Mouse (Mus musculus): Measurements from ENCODE around the gene Sema3b.
A peak's percentile ranks its signal among the peaks of the same experiment; 100 is the strongest.

The Sema3b gene

DNA sequence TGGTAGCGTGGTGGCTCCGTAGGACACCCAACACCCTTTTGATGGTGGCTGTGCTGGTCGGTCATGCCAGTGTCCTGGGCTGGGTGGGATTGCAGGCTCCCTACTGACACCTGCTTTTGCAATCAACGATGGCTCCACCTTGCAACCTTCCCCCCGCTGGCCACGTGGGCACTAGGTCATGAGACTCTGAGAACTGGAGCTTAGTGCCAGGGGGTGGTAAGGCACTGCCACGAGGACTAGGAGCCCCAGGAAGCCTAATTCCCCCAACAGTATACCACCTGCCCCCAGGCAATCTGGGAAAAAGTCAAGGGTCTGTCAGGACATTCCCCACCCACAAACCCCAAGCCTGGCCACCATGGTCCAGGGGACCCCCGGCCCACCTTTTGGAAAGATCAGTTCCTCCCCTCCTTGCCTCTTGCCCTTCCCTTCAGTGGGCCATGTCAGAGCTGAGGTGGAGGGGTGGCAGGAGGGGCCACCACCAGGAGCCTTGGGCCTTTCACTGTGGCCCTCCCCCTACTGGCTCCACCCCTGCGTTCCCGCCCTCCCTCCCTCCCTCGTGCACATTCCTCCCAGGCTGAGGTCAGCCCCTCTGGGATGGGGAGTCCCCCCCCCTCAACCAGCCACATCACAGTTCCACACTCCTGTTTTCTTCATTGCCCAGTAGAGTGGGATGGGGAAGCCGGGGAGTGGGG is at the start of gene Sema3b:
Gene Sema3b (minus strand): TSS at position 489 of the 692 bp plus-strand sequence.
- peak; percentile 96 for DNase-seq

DNA sequence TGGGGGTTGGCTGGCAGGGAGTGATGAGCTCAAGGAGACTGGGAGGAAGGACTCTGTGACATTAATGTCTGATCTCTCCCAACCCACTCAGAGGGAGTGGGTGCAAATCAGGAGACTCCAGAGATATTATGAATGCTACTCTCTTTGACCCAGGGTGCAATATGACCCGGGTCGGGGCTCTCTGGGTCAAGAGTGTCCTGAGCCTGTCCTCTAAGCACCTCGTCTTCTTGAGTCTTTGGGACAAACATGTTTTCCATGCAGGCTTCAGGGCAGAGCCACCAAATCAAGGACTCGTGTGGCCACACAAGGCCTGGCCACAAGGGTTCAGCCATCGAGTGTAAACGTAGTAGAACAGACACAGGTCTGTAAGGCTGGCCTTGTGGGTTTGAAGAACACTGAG is 49.1 kb upstream of the Sema3b start:
- DNase-seq: no peak

DNA sequence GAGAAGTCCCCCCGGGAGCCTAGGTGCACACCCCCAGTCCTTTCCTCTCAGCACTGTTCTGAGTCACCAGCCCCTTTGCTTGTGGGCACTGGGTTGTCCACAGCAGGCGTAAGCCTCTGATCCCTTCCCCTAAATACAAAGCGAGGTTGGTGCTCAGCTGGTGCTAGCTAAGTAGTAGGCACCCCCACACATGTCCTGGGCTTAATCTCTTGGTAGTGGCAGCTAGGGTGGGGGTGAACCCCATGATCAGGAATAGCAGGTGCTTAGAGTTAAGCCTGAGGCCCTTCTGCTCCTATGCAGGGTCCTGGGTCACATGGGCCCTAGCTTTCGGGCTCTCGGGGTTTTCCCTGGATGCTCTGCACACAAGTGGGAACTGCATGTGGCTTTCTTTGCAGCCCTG is 48.1 kb upstream of the Sema3b start:
- no peak for DNase-seq

DNA sequence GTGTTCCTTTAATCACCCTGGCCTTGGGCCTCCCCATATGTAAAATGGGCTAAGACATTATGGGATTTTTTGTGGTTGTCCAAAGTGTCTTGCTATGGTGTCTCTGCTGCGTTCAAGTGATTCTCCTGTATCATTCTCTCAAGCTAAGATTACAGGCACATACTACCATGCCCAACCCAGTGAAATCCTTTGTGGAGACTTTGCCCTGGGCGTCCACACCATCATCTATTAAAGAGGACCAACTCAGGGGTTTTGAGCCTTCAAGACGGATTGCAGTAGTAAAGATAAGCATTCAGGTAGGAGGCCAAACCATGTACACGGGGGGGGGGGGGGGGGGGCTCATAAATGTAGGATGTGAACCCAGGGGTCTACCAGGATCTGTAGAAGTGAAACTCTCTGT is 45.6 kb upstream of the Sema3b start:
- no peak for DNase-seq

DNA sequence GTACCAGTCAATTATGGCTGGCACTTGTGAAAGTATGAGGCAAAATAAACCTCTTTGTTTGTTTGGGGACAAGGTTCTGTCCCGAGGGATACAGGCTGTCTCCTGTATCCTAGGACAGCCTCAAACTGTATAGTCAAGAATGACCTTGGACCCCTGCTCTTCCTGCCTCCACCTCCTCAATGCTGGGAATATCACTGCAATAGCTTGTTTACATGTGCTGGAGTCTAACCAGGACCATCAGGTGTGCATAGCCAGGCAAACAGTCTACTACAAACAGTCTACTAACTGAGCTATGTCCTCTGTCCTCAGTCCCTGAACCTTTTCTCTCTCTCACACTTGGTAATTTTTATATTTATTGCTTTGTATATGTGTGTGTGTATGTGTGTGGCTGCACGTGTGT is 44.4 kb upstream of the Sema3b start:
- DNase-seq: no peak

DNA sequence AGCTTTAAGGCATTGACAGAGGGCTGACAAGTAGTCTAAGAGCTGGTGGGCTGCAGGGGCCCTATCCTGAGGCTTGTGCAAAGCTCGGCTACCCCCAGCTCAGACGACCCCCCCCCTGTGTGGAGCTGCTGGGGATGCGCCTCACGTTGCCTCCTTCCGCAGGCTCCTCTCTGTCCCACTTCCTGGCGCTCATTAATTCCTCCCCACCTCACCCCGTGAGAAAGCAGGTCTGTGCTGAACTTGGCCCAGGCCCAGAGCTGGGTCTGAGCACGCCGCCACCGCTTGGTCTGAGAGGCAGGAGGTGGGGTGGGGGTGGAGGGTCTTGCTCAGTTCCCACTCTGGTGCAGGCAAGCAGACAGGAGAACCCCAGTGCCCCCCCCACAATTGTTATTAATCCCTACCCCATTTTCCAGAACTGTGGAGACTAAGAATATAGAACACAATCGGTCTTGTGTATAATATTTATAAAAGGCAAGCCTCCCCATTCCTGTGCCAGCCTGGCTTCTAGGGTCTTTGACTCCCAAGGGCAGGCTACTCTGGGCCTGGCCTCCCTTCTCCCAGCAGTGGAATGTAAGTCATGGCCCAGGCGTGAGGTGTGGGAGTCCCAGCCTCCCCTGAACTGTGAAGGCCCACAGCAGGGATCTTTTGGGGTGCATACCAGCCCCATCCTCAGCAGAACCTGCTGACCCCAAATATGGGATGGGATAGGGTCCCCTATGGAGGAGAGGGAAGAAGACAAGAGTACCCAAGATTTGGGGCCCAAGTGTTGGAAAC is 41.9 kb upstream of the Sema3b start:
- peak; percentile 88 for DNase-seq

DNA sequence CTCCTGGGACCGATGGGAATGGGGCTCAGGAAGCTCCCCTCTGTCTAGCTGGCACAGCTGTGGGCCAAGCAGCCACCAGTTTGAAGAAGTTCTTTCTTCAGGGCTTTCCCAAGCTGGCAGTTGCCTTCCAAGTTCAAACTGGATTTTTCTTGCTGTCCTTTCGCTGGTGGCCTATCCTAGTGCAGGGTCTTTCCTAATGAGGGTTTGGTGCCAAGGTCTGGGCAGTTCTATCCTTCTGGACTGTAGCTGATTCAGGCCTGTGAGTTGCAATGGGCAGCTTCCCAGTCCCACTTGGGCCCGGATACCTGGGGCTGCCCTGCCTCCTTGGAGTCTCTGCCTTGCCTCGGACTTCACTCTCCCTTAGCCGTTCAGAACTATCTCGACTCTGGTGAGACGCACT is 41.2 kb upstream of the Sema3b start:
- DNase-seq: no peak

DNA sequence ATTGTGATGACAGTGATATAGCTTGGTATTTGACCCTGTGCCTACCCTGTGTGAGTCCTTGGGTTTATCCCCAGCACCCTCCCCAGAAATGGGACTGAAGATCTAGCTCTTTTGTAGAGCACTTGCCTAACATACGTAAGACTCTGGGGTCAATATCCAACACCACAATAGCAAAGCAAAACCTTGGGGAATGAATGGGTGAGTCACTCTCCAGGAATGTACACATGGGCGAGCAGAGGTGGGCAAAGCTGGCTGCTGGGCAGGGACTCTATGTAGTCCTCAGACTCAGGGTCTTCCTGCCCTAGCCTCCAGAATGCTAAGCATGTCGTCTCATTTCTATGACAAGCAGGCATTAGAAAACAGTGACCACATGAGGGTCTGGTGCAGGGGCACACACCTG is 39.7 kb upstream of the Sema3b start:
- DNase-seq: no peak

DNA sequence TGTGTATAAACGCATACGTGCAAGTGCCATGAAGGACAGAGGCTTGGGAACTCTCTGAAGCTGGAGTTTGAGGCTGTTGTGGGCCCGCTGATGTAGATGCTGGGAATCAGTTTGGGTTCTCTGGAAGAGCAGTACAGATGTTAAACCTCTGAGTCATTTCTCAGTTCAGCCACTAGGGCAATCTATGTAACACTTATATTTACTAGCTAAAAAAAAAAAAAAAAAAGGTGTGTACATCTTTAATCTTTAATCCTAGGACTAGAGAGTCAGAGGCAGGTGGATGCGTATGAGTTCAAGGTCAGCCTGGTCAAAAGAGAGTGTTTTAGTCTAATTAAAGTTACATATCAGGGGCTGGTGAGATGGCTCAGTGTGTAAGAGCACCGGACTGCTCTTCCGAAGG is 37.9 kb upstream of the Sema3b start:
- DNase-seq: no peak

DNA sequence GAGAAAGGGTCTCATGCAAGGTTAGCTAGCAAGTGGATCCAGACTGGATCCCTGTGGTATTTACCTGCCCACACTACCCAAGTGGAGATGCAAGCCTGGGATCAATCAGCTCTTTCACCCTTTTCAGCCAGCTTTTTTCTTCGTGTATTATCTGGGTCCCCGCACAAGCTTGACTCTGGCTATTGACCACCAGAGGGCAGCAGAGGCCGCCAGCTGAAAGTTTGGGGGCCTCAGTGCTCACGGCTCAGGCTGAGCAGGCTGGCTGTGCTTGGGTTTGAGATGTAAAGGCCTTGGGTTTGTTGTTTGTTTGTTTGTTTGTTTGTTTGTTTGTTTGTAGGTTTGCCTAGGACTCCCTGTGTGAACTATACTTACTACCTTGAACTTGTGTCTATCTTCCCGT is 36.5 kb upstream of the Sema3b start:
- peak; percentile 96 for DNase-seq

DNA sequence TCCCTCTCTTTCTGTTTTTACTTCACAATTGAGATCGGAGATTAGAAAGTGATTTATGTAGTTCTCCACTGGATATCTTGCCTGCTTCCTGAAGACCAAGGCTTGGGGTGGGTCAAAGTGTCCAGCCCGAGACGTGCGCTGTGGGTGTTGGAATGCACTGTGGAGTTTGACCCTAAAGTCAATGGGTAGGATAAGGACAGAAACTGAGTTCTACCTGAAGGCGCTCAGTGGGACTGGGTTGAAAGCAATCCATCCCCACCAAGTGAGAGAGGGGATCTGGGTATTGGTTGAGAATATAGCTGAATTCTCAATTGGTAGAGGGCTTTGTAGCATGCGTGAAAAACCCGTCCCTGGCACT is 36.1 kb upstream of the Sema3b start:
- DNase-seq: peak; percentile 91

DNA sequence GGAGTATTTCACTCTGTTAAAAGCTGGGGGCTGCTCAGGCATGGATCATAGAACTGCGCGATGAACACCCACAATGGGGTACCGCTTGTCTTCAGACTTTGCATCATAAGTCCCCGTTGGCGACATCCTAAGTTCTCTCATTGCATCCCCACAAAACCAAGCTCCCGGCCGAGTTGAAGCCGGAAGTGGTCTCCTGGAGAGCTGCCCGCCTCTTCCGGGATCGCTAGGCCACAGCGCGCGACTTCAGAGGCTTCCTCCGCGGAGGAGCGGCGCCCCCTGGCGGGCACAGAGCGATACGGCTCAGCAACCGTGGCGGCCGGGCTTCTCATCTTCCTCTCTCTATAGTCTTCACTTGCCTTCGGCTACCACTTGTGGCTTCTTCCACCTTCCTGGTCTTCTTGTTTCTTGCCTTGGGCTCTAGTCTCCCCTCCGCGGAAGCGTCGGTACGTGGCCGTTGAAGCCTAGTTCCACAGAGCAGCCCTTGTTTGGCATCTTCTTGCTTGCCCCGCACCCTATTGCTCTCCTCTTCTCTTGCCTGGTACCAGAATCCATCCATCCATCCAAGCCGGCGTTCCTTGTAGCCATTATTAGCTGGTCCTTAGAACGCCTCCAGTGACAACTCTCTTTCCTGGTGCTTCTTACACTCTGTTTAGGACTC is 35.6 kb upstream of the Sema3b start:
- peak; percentile 98 for DNase-seq

DNA sequence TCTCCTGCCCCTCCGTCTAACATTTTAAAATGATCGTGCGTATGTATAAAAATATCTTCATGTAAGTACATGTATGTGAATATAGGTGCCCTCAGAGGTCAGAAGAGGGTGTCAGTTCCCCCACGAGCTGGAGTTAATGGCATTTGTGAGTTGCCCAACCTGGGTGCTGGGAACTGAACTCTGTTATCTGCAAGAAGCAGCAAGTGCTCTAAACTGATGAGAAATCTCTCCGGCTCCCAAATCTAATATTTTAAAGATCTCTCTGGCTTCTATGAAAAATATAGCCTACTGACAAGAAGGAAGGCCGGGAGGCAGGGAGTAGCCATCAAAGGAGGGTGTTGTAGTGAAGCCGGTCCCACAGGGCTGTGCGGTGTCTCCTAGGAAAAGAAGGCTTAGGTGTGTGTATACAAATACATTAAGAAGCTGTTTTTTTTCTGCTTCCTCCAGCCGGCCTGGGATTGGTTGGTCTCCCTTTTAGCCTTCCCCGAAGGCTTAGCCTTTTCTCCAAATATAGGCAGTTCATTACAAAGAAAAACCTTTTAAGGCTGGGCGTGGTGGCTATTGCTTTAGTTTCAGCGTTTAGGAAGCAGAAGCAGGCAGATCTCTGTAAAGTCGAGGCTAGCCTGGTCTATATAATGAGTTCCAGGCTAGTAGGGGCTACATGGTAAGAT is 34.6 kb upstream of the Sema3b start:
- no peak for DNase-seq

DNA sequence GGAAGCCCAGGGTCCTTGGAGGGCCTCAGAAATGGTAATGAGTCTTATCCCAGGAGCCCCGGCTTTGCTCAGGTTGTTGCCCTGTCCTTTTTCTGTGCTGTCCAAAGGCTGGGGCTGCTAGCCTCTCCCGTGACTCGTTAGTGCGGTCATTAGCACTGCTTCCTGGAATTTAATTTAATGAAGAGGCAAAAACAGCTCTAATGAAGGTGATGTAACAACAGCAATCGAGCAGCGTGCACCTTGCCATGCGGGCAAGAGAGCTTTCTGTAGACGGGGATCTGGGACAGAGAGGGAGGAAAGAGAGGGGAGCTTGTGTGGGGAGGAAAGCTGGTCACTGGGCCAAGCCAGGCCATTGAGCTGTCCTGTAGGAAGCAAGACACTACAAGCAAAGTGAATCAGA is 32.6 kb upstream of the Sema3b start:
- peak; percentile 89 for DNase-seq

DNA sequence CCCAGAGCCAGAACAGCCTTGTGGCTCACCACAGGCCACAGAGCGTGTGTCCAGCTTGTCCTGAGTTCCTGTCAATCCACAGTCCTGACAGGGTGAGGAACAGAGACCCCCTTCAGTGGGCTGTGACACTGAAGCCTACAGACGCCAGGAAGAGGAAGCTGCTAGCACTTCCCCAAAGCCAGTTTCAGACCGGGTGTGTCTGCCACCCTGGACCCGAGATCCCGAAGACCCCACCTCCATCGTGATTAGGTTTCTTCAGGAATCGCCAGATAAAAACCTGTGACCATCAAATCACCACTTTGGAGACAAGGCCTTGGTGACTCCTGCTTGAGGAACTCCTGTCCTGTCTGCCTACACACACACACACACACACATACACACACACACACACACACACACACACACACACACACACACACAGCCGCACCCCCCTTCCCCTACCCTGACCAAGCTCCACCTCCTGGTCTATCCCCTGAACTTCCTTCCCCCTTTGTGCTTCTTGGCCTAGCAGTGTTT is 31.3 kb upstream of the Sema3b start:
- peak; percentile 98 for DNase-seq

DNA sequence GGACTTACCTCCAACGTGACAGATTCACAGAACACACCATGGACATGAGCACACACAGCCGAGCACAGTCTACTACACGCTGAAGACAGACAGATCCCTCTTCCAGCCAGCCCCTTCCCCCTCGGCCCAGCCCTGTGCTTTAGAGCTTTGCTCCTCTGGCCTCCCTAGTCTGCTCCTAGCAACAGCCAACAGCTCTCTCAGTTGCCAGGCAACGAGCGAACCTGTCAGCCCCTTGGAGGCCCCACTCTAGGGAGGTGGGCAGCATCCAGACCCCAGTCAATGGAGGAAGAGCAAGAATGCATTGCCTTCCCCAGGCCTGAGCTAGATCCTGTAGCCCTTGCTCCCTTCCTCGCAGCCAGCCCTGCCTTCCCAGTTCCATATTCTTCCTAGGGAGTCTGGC is 28.0 kb upstream of the Sema3b start:
- peak; percentile 89 for DNase-seq

DNA sequence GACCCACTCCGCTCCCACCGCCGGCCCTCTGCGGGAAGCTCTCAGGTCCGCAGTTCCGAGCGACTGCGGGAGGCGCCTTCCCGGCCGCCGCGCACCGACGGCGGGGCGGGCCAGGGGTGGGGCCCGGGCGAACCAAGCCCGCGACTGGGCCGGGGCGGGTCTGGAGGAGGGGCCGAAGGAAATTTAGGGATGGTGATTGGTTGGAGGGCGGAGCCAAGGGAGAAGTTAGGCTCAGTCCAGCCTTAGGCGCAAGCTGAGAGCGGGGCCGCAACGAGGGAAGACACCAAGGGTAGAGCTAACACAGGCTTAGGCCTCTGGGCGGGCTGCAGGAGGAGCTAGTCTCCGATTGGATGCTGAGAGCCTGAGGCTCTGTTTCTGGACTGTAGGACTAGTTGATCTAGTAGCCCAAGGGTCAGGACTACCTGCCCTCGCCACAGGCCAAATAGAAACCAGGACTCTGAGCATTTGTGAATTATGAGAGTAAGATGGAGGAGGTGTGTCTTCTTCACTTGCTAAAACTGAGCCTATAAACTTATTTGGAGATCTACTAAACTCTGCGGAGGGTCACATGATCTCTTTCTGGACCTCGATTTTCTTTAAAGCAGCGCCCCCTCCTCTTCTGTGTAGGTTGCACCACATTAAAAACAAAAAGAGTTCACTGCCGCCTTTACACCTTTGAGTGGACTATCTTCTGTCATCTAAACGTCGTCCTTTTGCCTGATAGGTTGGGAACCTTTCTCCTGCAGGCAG is 26.4 kb upstream of the Sema3b start, which contains the start of gene Gnai2:
Gene Gnai2 (minus strand): TSS at position 89 of the 750 bp plus-strand sequence.
- peak; percentile 100 for DNase-seq

DNA sequence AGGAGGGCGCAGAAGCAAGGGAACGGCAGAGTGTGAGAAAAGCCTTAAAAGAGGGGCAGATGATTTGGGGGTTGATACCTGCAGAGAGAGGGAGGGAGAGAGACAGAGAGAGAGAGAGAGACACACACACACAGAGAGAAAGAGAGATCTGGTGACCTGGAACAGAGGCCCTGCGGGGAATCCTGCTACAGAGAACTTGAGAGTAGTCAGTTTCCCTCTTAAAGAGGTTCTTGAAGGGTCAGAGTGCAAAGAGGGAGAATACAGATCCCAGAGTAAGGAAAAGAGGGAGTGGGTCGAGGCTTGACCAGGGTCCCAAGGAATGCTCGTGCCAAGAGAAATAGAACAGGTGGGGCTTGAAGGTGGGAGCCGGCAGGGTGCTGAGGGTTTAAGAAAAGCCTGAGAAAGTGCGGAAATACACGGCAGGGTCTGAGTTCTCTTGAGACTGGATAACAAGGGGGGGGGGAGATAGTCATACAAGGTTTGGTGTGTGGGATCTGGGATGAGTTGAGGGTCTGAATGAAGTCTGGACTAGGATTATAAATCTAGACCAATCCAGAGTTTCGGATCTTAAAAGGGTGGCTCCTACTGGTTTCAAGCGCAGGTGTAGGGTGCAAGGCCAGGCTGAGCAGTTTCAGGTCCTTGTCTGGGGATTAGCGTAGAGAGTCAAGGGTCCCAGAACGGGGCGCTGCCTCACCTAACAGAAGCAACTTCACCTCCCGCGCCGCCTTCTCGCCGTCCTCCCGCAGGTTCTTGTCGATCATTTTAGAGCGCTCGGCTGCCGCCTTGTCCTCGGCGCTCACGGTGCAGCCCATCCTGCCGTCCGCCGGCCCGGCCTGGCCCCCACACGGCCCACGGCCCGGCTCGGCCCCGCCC is 25.6 kb upstream of the Sema3b start:
- peak; percentile 91 for DNase-seq

DNA sequence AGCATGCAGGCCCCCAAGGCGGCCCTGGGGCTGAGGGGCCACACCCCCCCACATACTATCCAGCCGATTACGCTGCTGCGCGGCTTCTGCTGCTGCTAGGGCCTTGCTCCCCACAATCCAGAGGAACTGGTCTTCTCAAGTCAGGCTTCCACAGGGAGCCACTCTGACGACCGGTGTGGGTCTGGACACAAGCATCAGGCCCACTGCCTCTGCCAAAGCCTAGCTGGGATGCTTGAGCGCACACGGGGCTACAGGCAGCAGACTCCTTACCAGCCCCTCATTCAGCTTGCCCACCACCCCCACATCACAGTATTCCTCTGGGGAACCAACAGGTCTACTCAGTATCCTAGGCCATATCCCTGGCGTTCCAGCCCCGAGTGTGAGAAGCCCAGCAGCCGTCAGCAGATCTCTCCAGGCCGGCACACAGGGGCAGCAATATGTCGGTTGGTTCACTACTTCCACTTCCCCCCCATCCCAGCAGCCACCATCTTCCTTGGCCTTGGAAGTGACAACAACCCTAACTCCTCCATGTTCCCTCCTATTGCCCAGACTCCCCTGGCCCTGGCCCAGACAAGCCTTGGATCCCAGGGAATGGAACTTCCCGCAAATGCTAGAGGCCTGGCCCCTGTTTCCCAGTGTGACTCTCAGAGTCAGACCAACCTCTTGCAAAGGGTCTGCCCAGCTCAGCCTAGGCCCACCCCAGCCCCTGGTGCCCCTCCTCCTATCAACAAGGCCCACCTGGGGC is 24.8 kb upstream of the Sema3b start:
- peak; percentile 97 for DNase-seq

DNA sequence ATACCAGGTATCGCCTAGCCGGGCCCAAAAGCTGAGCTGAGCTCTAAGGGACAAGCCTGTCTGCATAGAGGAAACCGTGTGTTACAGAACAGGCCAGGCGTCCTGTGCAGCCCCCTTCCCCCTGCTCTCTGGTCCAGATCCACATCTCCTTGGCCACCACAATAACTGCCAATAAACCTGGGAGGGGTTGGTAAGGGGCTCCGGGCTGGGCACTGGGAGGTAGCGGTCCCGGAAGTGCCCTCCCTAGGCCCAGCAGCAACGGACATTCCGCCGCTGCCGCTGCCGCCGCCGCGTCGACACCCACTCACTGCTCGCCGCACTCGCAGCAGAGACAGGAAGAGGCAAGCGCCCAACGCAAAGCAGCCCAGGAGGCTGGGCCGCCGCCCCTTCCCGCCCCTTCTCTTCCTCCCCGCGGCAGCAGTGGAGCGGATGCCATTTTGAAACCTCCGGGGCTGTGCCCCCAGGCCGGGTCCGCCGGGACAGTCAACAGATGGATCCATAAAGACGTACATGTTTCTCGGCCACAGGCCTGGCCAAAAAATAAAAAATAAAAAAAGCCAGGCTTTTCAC is 24.1 kb upstream of the Sema3b start:
- DNase-seq: peak; percentile 99

Measured in heart, adult 11 months (tissue).